Mouse (Mus musculus): ENCODE measurements around the gene Prss54.

DNA sequence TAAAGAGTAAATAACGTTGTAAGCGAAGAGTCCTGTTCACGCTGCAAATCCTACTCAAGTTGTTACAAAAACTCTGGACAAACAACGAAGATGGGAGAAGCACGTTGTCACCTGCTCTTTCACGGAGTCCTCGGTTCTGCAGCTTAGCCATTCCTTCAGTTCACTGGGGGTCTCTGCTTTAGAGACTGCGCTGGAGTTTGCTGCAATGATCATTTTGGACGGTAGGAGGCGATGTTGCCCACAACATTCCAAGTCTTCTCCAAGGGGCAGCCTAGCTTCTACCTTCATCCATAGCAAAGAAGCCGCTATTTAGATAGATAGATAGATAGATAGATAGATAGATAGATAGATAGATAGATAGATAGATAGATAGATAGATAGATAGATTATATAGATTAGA lies 23.7 kb upstream of the Prss54 start:
- TF ChIP-seq POLR2A (IDR thresholded peaks at IDR 0.05; ENCODE audit: borderline replicate concordance, extremely low read depth, low read depth, low read length) (no peak), CTCF (IDR thresholded peaks at IDR 0.05; ENCODE audit: insufficient read depth, low read length) (peak; percentile 70)
